7 mouse cellular contexts compared by ENCODE assay signal in the genomic region with DNA sequence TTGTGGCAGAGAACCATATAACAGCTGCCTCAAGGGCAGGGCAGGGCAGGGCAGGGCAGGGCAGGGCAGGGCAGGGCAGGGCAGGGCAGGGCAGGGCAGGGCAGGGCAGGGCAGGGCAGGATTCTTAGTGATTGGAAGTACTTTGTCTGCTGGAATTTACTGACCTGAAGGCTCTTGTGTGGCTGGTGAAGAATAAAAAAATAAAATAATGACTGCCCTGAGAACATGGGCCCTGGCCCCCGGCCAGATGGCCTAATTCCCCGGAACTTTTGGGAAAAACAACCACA.
DNase-seq lines count a peak whose midpoint lies in the region; ATAC-seq and TF ChIP-seq lines count a peak whose summit lies in the region.
"Not testable (repeated sequence)": the region's sequence is repeated elsewhere in the genome, so short reads cannot be mapped to it uniquely, and the experiment has no call there.

No protein-coding gene starts in this region.

- not testable (repeated sequence) for H3K4me1 ChIP-seq in lung, embryonic 16.5 days (replicated peaks; ENCODE audit: control insufficient read depth, insufficient read depth, low read length); stomach, postnatal 0 days (replicated peaks; ENCODE audit: control insufficient read depth, insufficient read depth)

- TF ChIP-seq EP300 in stomach, postnatal 0 days (optimal IDR thresholded peaks at IDR 0.05): not testable (repeated sequence)

- WGBS in lung, embryonic 16.5 days: 50% methylated on average over 1 of the region's 2 CpGs
- WGBS in stomach, postnatal 0 days: 88% methylated on average over 1 of the region's 2 CpGs

- not testable (repeated sequence) for H3K27me3 ChIP-seq in lung, embryonic 16.5 days (ENCODE audit: control insufficient read depth, insufficient read depth, low read depth, low read length); stomach, postnatal 0 days (ENCODE audit: control insufficient read depth, insufficient read depth, low read length)

- H3K27ac ChIP-seq in lung, embryonic 16.5 days (ENCODE audit: low read length): peak overlapping the region; percentile 85
- not testable (repeated sequence) for H3K27ac ChIP-seq in stomach, postnatal 0 days (replicated peaks)

- H3K4me3 ChIP-seq in lung, embryonic 16.5 days (ENCODE audit: low read length); stomach, postnatal 0 days (ENCODE audit: low read depth, low read length): not testable (repeated sequence)

- DNase-seq in adrenal gland, postnatal 10 days: peak; percentile 17
- peak; percentile 90 for DNase-seq in heart, adult 11 months
- DNase-seq in lung, adult 18-20 months: peak; percentile 18 to 21
- peak; percentile 21 for DNase-seq in lung, postnatal 14 days
- DNase-seq in lung, postnatal 36 days: peak; percentile 22
- DNase-seq in stomach, postnatal 0 days (ENCODE audit: low spot score): not testable (repeated sequence)

- H3K9me3 ChIP-seq in lung, embryonic 16.5 days (ENCODE audit: control insufficient read depth, low read length); stomach, postnatal 0 days (ENCODE audit: control insufficient read depth, low read length): not testable (repeated sequence)

- not testable (repeated sequence) for H3K4me2 ChIP-seq in lung, embryonic 16.5 days (ENCODE audit: low read depth, low read length); stomach, postnatal 0 days (replicated peaks; ENCODE audit: low read depth)

- not testable (repeated sequence) for H3K36me3 ChIP-seq in lung, embryonic 16.5 days (ENCODE audit: control insufficient read depth, insufficient read depth, low read length); stomach, postnatal 0 days (ENCODE audit: control insufficient read depth, insufficient read depth, low read length)

- TF ChIP-seq CTCF in stomach, postnatal 0 days (IDR thresholded peaks at IDR 0.05; ENCODE audit: low read depth): not testable (repeated sequence)

- ATAC-seq in lung, embryonic 16.5 days (ENCODE audit: low read depth): peak; percentile 79
- peak; percentile 40; the same call in 1 of the 2 replicates for ATAC-seq in stomach, postnatal 0 days (ENCODE audit: low FRiP score, low TSS enrichment)

- H3K9ac ChIP-seq in lung, embryonic 16.5 days (ENCODE audit: low read length); stomach, postnatal 0 days (ENCODE audit: low read length): not testable (repeated sequence)
